Mouse (Mus musculus): ENCODE measurements around the gene Chd8.
"Not testable (repeated sequence)": the region's sequence is repeated elsewhere in the genome, so short reads cannot be mapped to it uniquely, and the experiment has no call there.

The Chd8 gene

DNA sequence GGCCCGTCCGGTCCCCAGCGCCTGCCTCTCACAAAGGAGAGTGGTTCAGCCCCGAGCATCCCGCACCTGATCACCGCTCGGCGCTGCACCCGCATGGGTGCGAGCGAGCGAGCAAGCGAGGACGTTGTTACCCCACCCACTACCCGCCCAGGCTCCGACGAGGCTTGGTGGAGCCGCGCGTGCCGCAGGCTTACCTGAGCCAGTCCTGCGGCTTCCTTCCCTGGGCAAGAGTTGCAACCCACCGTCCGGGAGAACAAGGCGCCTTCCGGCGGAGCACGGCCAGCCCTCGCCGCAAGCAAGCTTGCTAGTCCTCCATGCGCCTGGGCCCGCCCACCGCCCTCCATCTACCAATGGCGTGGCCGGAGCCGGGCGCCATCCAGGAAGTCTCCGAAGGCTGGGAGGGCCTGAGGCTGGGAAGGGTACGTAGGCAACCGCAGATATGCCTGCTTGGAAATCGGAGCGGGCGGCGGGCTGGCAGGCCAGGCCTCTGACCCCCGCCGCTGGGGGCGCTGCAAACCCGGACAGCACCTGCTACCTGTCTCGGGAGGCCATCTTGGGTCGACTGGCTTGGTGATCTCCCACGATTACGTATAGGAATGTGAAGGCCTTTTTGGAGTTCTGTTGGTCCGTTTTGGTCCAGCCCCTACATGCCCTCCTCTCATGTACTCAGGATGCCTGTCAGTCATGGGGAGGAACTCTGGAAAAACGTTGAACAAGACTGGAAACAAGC, at the start of gene Chd8:
Gene Chd8, minus strand, starts transcription at position 297 of the 730 bp plus-strand sequence.
- DNase-seq (ENCODE audit: low read depth), result peak; percentile 91

- no peak for DNase-seq (ENCODE audit: low read depth)
Observed at GRCm38 (mm10) chr14:52306100-52306499, 48.5 kb upstream of the Chd8 start.

GRCm38 (mm10) chr14:52304644-52305271, 47.2 kb upstream of the Chd8 start, which contains the start of gene Mettl3:
Mettl3 (minus strand) TSS chr14:52305128.
- peak; percentile 92 for DNase-seq (ENCODE audit: low read depth)

DNA sequence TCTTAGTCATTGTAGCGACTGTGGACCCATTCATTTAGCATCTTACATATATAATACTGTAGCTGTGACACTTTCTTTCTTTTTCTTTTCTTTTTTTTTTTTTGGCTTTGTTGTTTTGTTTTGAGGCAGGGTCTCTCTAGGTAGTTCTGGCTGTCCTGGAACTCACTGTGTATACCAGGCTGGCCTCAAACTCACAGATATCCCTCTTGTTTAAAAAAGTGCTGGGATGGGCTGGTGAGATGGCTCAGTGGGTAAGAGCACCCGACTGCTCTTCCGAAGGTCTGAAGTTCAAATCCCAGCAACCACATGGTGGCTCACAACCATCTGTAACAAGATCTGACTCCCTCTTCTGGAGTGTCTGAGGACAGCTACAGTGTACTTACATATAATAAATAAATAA, 45.9 kb upstream of the Chd8 start:
- not testable (repeated sequence) for DNase-seq (ENCODE audit: low read depth)

GRCm38 (mm10) chr14:52295558-52296264, 38.1 kb upstream of the Chd8 start:
- DNase-seq (ENCODE audit: low read depth), result no peak

DNA sequence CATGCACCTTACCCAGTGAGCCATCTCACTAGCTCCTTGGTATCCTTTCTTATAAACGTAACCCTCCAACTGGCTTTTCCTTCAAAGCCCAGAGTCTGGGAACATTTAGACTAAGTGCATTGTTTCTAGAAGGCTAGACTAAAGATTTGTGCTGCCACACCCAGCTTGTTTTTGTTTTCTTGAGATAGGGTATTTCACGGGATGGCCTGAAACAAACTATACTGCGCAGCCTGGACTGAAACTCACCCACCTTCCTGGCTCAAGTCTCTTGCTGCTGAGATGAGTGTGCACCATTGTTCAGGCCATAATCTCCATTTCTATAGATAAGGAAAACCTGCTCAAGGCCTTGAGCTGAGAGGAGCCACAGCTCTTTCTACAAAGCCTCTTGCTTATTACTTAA, 26.6 kb upstream of the Chd8 start:
- DNase-seq (ENCODE audit: low read depth), result no peak

GRCm38 (mm10) chr14:52283629-52284028, 26.0 kb upstream of the Chd8 start:
- no peak for DNase-seq (ENCODE audit: low read depth)

DNA sequence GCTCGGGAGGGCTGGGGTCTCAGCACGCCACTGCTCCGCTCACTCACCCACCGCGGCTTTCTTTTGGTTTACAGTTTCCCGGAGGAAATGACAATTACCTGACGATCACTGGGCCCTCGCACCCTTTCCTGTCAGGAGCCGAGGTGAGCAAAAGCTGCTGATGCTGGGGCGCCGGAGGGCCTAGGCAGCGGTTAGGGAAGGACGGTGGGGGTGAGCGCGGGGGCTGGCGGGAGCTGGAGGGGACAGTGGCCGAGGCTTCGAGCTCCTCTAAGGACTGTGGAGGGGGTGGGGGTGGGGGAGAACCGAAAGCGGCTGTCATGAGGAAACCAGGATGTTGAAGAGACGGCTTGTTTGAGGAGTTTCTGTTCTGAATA, 22.2 kb upstream of the Chd8 start:
- DNase-seq (ENCODE audit: low read depth), result no peak

DNA sequence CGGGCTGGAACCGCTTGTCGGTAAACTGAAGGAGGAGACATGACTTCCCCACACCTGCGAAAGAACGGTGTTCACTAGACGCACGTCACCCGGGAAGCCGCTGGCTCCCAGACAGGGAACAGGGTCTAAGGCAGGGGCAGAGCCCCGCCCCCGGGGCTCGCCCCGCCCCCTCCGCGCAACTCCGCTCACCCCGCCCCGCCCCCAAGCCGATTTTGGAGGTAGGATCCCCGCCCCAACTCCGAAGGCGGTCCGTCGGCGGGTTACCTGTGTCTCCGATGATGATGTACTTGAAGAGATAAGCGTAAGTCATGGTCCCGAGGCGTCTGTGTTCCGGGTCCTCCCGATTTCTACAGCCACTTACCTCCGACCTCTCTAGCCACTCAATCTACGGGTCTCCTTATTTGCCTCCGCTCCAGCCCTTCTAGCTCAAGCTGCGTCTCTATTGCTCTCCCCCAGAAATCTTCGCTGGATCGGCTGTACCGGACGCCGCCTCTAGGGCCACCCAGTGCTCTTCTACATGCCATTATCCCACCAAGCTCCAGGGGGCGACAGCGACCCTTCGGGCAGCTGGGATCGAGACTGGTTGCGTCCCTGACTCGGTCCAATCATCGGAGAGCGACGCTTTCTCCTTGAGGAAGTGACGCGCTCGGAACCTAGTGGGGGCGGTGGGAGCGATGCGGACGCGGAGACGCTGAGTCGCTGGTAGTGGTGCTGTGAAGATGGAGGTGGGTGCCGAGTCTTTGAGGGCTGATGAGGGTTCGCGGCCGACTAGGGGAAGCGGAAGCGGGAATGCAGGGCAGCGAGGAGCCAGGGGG, 21.6 kb upstream of the Chd8 start, which contains the start of the genes Tox4 and Rab2b:
Gene Tox4, plus strand, starts transcription at position 215 of the 815 bp plus-strand sequence.
Gene Rab2b, minus strand, starts transcription at position 614 of the 815 bp plus-strand sequence.
- peak; percentile 99 for DNase-seq (ENCODE audit: low read depth)

DNA sequence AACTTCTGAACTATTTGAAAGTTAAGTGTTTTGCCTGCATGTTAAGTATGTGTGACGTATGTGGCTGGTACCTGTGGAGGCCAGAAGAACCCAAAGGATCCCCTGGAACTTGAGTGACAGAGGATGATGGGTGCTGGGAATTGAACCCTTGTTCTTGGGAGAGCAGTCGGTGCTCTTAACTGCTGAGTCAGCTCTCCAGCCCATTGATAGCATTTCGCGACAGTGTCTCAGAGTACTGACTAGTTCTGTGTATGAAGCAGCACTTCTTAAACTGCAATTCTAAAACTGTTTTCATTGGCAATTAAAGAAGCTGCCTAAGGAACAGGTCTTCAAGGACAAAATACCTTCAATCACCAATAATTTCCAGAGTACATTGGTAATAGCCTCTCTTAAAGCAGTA, 19.6 kb upstream of the Chd8 start:
- DNase-seq (ENCODE audit: low read depth), result no peak

DNA sequence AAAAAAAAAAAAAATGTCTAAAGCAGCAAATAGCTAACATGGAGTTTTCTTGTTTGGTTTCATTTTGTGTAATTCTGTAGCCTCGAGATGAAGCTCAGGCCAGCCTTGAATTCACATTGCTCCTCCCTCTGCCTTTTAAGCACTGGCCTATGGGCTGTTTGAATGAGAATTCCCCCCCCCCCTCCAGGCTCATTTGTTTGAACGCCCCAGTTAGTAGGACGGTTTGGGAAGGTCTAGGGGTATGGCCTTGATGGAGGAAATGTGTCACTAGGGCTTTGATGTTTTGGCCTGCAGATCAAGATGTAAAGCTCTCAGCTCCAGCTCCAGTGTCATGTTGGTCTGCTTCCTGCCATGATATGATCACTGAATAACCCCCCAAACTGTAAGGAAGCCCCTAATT, 15.2 kb upstream of the Chd8 start:
- DNase-seq (ENCODE audit: low read depth), result no peak

DNA sequence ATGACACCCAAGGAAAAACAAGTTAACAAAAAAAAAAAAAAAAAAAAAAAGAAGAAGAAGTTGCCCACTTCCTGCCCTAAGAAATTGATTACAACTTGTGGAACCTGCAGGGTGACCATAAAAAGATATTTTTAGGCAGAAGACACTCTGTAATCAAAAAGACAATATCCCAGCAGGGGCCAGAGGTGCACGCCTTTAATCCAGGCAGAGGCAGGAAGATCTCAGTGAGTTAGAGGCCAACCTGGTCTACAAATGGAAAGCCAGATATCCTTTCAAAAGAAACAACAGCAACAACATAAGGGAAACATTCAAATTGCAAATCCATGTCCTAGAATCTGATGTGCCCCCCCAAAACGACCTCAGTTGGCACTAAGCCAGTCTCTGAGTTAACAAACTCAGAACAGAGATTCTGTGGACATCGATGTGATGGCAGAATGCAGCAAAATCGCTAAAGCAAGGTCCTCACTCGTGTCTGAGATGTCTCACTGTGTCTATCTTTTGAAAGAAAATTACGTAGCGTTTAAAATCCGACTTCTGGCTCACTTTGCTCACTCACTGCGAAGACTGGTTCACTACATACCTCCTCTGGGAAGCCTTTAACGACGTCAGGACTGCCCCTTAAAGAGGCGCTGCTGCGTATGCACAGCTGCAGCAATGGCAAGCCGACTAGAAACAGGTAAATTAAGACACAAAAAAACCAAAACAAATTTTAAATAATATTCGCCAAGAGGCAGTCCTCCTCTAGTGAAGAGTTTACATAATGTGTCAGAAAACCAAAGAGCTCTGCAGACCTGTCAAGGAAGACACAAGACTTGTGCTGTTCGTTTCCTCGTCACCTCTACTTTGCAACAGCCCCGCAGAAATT, 1.0 kb downstream of the Chd8 start:
- no peak for DNase-seq (ENCODE audit: low read depth)

- no peak for DNase-seq (ENCODE audit: low read depth)
Observed at GRCm38 (mm10) chr14:52246129-52246528, 11.5 kb downstream of the Chd8 start.

DNA sequence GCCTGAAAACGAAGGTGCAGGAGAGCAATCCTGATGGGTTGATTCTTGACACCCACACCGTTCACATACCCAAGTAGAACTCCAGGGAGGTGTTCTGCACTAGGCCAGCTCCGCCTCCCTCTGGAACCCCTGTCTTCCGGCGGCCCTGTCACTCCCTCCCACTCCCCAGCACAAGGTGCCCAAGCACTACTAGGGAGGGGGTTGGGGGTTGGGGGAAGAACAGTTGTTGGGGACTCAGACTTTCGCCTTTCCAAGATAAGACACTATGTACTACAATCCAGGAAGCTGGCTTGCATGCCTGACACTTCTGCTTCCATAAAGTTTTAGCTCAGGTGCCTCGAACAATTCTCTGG, 12.9 kb downstream of the Chd8 start:
- DNase-seq (ENCODE audit: low read depth), result no peak

GRCm38 (mm10) chr14:52244041-52244689, 13.4 kb downstream of the Chd8 start:
- DNase-seq (ENCODE audit: low read depth), result peak; percentile 95

DNA sequence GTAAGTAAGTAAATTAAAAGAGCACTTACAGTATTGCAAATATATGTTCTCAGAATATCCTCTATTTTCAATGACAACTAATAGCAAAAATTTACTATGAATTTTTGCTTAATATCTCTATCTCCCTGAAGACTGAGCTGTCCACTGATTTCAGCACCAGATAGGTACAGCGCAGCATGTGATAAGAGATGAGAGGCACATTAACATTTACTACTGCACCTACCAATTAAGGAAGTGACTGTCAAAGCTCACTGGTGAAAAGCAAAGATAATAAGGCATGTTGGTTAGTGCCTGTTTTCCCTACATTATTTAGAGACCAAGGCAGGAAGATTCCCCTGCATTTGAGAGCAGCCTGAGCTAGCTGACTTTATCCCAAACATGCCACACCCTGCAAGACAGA, 21.4 kb downstream of the Chd8 start:
- no peak for DNase-seq (ENCODE audit: low read depth)

DNA sequence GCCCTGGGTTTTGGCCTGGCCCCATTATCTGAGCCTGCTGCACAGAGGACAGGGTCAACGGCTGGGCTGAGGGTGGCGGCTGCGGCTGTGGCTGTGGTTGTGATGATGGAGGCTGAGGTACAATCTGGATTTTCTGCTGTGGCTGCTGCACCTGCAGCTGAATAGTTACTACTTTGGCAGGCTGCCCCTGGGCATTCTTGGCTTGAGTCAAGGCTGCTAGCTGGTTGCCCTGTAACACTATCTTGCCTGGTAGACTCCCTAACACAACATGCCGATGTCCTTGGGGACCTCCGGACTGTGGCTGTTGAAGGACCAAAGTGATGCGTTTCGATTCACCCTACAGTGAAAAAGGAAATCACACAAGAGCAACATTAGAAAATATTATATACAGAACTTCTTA, 22.4 kb downstream of the Chd8 start:
- no peak for DNase-seq (ENCODE audit: low read depth)

- no peak for DNase-seq (ENCODE audit: low read depth)
Observed at GRCm38 (mm10) chr14:52232249-52232648, 25.3 kb downstream of the Chd8 start.

- no peak for DNase-seq (ENCODE audit: low read depth)
Observed at GRCm38 (mm10) chr14:52225972-52226371, 31.6 kb downstream of the Chd8 start.

DNA sequence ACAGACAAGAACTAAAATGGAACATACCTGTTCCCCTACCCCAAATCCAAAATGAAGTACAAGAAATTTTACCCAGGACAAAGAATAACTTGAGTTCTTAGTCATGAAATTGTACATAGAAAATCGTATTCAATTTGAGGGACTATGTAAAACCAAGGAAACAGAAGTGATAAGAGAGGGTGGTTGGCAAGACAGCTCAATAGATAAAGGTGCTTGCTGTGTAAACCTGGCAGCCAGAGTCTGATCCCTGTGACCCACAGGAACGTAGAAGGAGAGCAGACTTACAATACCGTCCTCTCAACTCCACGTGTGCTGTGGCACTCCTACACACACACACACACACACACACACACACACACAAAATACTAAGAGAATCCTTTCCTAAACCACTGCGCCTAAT, 40.3 kb downstream of the Chd8 start:
- DNase-seq (ENCODE audit: low read depth), result no peak

DNA sequence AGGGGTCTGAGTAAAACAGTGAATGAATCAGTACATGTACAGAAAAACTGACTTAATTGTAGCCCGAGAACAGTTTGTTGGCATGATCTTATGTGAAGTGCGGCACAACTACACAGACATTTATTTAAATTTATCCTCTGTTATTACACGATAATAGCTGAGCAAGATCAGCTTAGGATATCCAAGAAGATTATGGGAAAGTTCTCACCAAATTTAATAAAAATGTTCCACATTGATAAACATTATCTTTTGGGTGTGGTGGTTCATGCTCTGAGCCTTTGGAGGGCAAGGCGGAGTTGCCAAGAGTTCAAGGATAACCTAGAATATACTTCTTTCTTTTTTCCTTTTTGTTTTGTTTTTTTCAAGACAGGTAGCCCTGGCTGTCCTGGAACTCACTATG, 58.2 kb downstream of the Chd8 start:
- no peak for DNase-seq (ENCODE audit: low read depth)

All from fibroblast of lung, adult 2 months (primary cell).